ENCODE assay signal across 8 mouse cellular contexts in genomic region chr2:156392461-156393154, GRCm38 (mm10). TPM values are rescaled to one million over a fixed set of nuclear protein-coding genes. Genes with fewer than 3 reads are reported as not detected.
A peak's percentile ranks its signal among the peaks of the same experiment; 100 is the strongest.
DNase-seq lines count a peak whose midpoint lies in the region; ATAC-seq lines count a peak whose summit lies in the region.
"Not testable (repeated sequence)": the region's sequence is repeated elsewhere in the genome, so short reads cannot be mapped to it uniquely, and the experiment has no call there.

No protein-coding gene starts in this region.

- not testable (repeated sequence) for H3K9ac ChIP-seq in hindbrain, embryonic 13.5 days

- not testable (repeated sequence) for H3K9me3 ChIP-seq in hindbrain, embryonic 13.5 days

- peak overlapping the region; percentile 40 for H3K4me3 ChIP-seq in hindbrain, embryonic 13.5 days

- not testable (repeated sequence) for H3K27me3 ChIP-seq in hindbrain, embryonic 13.5 days

- H3K4me2 ChIP-seq in hindbrain, embryonic 13.5 days = peak overlapping the region; percentile 48

- H3K27ac ChIP-seq in hindbrain, embryonic 13.5 days = peak overlapping the region; percentile 64; the same call in 1 of the 2 replicates

- 1% methylated on average over 14 of the region's 63 CpGs for WGBS in hindbrain, embryonic 13.5 days

- H3K36me3 ChIP-seq in hindbrain, embryonic 13.5 days = not testable (repeated sequence)

- peak; percentile 59 for DNase-seq in MEL-GATA-1-ER (ENCODE audit: extremely low read depth, low read depth)
- peak; percentile 74 for DNase-seq in cerebellum, adult 9-10 months
- peak; percentile 54 to 68 for DNase-seq in frontal cortex, postnatal 14 days (ENCODE audit: low spot score in 2 of 2)
- DNase-seq in layer of hippocampus, postnatal 36 days = peak; percentile 62 to 74
- DNase-seq in lung, postnatal 36 days = peak; percentile 81
- DNase-seq in retina, embryonic 14.5 days (ENCODE audit: low spot score) = peak; percentile 80
- peak; percentile 71 to 78 for DNase-seq in thymus, postnatal 36 days

- ATAC-seq in hindbrain, embryonic 13.5 days (ENCODE audit: low FRiP score) = peak; percentile 92

- not testable (repeated sequence) for H3K4me1 ChIP-seq in hindbrain, embryonic 13.5 days (replicated peaks)

RNA-seq across cellular contexts. Expression of gene Epb41l1, which starts 28.1 kb away (rescaled TPM):
- 11.3 and 11.5 TPM in 2 replicates for polyA plus RNA-seq in hindbrain, embryonic 13.5 days (2015; fragmentation: Nextera tagmentation; extraction: Ambion mirVana)
- total RNA-seq in layer of hippocampus, postnatal 36 days (2021) = 100 to 1,000 TPM; 317 to 355 TPM

Comparison
In these comparisons a context has a peak if more than half of its experiments do, and no peak if none do; other contexts are left out.
1. Peak in every context shown above with its lines: DNase-seq, ATAC-seq, H3K4me3 ChIP-seq and H3K27ac ChIP-seq.